Mouse (Mus musculus) liver, embryonic 14.5 days (tissue): Measurements from ENCODE around the gene Frmd5.

Experiments
- CTCF ChIP-seq: IDR thresholded peaks from 2 replicates; pipeline ENCODE4 v1.5.1; 2016; ENCODE audit warnings: antibody characterized with exemption, low read depth, control low read depth
- EP300 ChIP-seq: IDR thresholded peaks from 2 replicates; pipeline ENCODE4 v1.6.1; 2016; ENCODE audit warnings: antibody characterized with exemption, low read depth

GRCm38 (mm10) chr2:121621262-121622163, 185.4 kb downstream of the Frmd5 start:
- TF ChIP-seq CTCF (no peak), EP300 (no peak)
